Comparison of ENCODE assay signal across 19 mouse cellular contexts in genomic region chr12:49378920-49379319, GRCm38 (mm10). TPM values are rescaled to one million over a fixed set of nuclear protein-coding genes. Genes with fewer than 3 reads are reported as not detected.
DNase-seq lines count a peak whose midpoint lies in the region; ATAC-seq and TF ChIP-seq lines count a peak whose summit lies in the region.
"Had no signal": no experiment of that assay in that cellular context is flagged by ENCODE, and none has a peak within 500 bp of the region (broad histone marks: within the 10 kb centered on the region; RNA-seq: fewer than 3 reads in every experiment).

No protein-coding gene starts in this region.

- H3K9ac ChIP-seq in midbrain, embryonic 16.5 days (ENCODE audit: low read depth, low read length): no peak overlapping the region
- H3K9ac ChIP-seq in midbrain, embryonic 14.5 days (replicated peaks; ENCODE audit: low read length): no peak overlapping the region
- H3K9ac ChIP-seq: heart, embryonic 15.5 days; limb, embryonic 12.5 days; liver, embryonic 13.5 days; lung, embryonic 15.5 days; neural tube, embryonic 12.5 days had no signal

- TF ChIP-seq POLR2A in kidney, adult 2 months (IDR thresholded peaks at IDR 0.05; ENCODE audit: low read depth, low read length): no peak
- no peak for TF ChIP-seq POLR2A in olfactory bulb, adult 2 months (IDR thresholded peaks at IDR 0.05; ENCODE audit: insufficient read depth, low read depth, low read length)

- H3K27me3 ChIP-seq in kidney, adult 2 months (replicated peaks; ENCODE audit: control insufficient read depth, insufficient read depth, low read length): peaks cover 9% of the 10 kb centered on the region
- peaks cover 57% of the 10 kb centered on the region for H3K27me3 ChIP-seq in midbrain, embryonic 16.5 days (ENCODE audit: control insufficient read depth, insufficient read depth, low read depth, low read length)
- peaks cover 94% of the 10 kb centered on the region for H3K27me3 ChIP-seq in midbrain, embryonic 14.5 days (ENCODE audit: control insufficient read depth, insufficient read depth, low read length)
- peaks cover 100% of the 10 kb centered on the region for H3K27me3 ChIP-seq in forebrain, embryonic 10.5 days (ENCODE audit: poor library complexity, severe bottlenecking)

- H3K4me2 ChIP-seq in midbrain, embryonic 16.5 days (ENCODE audit: low read length): peak overlapping the region; percentile 23; the same call in 1 of the 2 replicates
- no peak overlapping the region for H3K4me2 ChIP-seq in midbrain, embryonic 14.5 days (ENCODE audit: low read length)
- H3K4me2 ChIP-seq: heart, embryonic 15.5 days; limb, embryonic 12.5 days; liver, embryonic 13.5 days; lung, embryonic 15.5 days; neural tube, embryonic 12.5 days had no signal

- no peaks in the 10 kb centered on the region for H3K4me1 ChIP-seq in kidney, adult 2 months (ENCODE audit: control insufficient read depth, insufficient read depth, low read length)
- H3K4me1 ChIP-seq in midbrain, embryonic 16.5 days (ENCODE audit: control insufficient read depth, insufficient read depth, low read length): peaks cover 10% of the 10 kb centered on the region
- no peaks in the 10 kb centered on the region for H3K4me1 ChIP-seq in midbrain, embryonic 14.5 days (ENCODE audit: control insufficient read depth, insufficient read depth, low read length)
- peaks cover 81% of the 10 kb centered on the region for H3K4me1 ChIP-seq in forebrain, embryonic 10.5 days
- peaks cover 6% of the 10 kb centered on the region for H3K4me1 ChIP-seq in olfactory bulb, adult 2 months (ENCODE audit: control insufficient read depth, insufficient read depth, low read length)

- WGBS in kidney, adult 2 months: 10% methylated on average over 1 of the region's 1 CpGs
- WGBS in midbrain, embryonic 16.5 days: 0% methylated on average over 1 of the region's 1 CpGs
- 5% methylated on average over 1 of the region's 1 CpGs for WGBS in midbrain, embryonic 14.5 days
- WGBS in forebrain, embryonic 10.5 days: 0% methylated on average over 1 of the region's 1 CpGs
- 26% methylated on average over 1 of the region's 1 CpGs for WGBS in olfactory bulb, adult 2 months

- H3K27ac ChIP-seq in kidney, adult 2 months (ENCODE audit: insufficient read depth, low read depth, low read length): no peak overlapping the region
- H3K27ac ChIP-seq in midbrain, embryonic 16.5 days (ENCODE audit: low read length): no peak overlapping the region
- H3K27ac ChIP-seq in midbrain, embryonic 14.5 days (replicated peaks; ENCODE audit: low read depth, low read length): no peak overlapping the region
- peak overlapping the region; percentile 96 for H3K27ac ChIP-seq in forebrain, embryonic 10.5 days
- H3K27ac ChIP-seq in olfactory bulb, adult 2 months (ENCODE audit: insufficient read depth, low read depth, low read length): peak overlapping the region; percentile 54
- H3K27ac ChIP-seq: heart, adult 2 months; heart, embryonic 15.5 days; kidney, postnatal 0 days; limb, embryonic 12.5 days; liver, embryonic 13.5 days; lung, embryonic 15.5 days; neural tube, embryonic 12.5 days had no signal

- TF ChIP-seq CTCF in kidney, adult 2 months (conservative IDR thresholded peaks at IDR 0.05; ENCODE audit: insufficient read depth, insufficient read length, low read depth, low read length): no peak
- TF ChIP-seq CTCF in olfactory bulb, adult 2 months (IDR thresholded peaks at IDR 0.05; ENCODE audit: insufficient read depth, low read depth, low read length): no peak

- no peaks in the 10 kb centered on the region for H3K9me3 ChIP-seq in midbrain, embryonic 16.5 days (replicated peaks; ENCODE audit: control insufficient read depth, low read length, poor library complexity, severe bottlenecking)
- no peaks in the 10 kb centered on the region for H3K9me3 ChIP-seq in midbrain, embryonic 14.5 days (ENCODE audit: control insufficient read depth, low read length)
- no peaks in the 10 kb centered on the region for H3K9me3 ChIP-seq in forebrain, embryonic 10.5 days
- H3K9me3 ChIP-seq: heart, embryonic 15.5 days; limb, embryonic 12.5 days; liver, embryonic 13.5 days; lung, embryonic 15.5 days; neural tube, embryonic 12.5 days had no signal

- H3K4me3 ChIP-seq in kidney, adult 2 months (ENCODE audit: insufficient read depth, low read depth, low read length): no peak overlapping the region
- no peak overlapping the region; the same call in 1 of the 2 replicates for H3K4me3 ChIP-seq in midbrain, embryonic 16.5 days (ENCODE audit: low read depth, low read length)
- H3K4me3 ChIP-seq in midbrain, embryonic 14.5 days (replicated peaks; ENCODE audit: low read depth, low read length): no peak overlapping the region
- H3K4me3 ChIP-seq in forebrain, embryonic 10.5 days: peak overlapping the region; percentile 81
- no peak overlapping the region for H3K4me3 ChIP-seq in olfactory bulb, adult 2 months (ENCODE audit: insufficient read depth, low read depth, low read length)
- H3K4me3 ChIP-seq: heart, adult 2 months; heart, embryonic 15.5 days; limb, embryonic 12.5 days; liver, embryonic 13.5 days; lung, embryonic 15.5 days; neural tube, embryonic 12.5 days had no signal

- DNase-seq in kidney, adult 2 months: peak; percentile 0
- no peak for DNase-seq in kidney, postnatal 4 days
- no peak for DNase-seq in midbrain, embryonic 14.5 days
- DNase-seq in forebrain, embryonic 10.5 days (ENCODE audit: extremely low spot score, low spot score): no peak
- no peak for DNase-seq in testis, postnatal 10 days (ENCODE audit: low spot score)
- DNase-seq in gastrocnemius, postnatal 4 days (ENCODE audit: low spot score in 2 of 2): no peak
- DNase-seq: adrenal gland, postnatal 10 days; cerebellum, adult 18-20 months; gastrocnemius, postnatal 10 days; heart, adult 2 months; liver, embryonic 13.5 days had no signal

- no peaks in the 10 kb centered on the region for H3K36me3 ChIP-seq in kidney, adult 2 months (ENCODE audit: control insufficient read depth, insufficient read depth, low read length)
- no peaks in the 10 kb centered on the region for H3K36me3 ChIP-seq in midbrain, embryonic 16.5 days (ENCODE audit: control insufficient read depth, insufficient read depth, low read length)
- H3K36me3 ChIP-seq in midbrain, embryonic 14.5 days (ENCODE audit: control insufficient read depth, insufficient read depth, low read length): no peaks in the 10 kb centered on the region
- H3K36me3 ChIP-seq in forebrain, embryonic 10.5 days (replicated peaks): no peaks in the 10 kb centered on the region
- H3K36me3 ChIP-seq: heart, embryonic 15.5 days; limb, embryonic 12.5 days; liver, embryonic 13.5 days; lung, embryonic 15.5 days; neural tube, embryonic 12.5 days had no signal

- ATAC-seq in midbrain, embryonic 16.5 days: no peak
- ATAC-seq in midbrain, embryonic 14.5 days (ENCODE audit: low FRiP score, low TSS enrichment): no peak

RNA-seq across cellular contexts. Expression of gene Foxg1, which starts 3.5 kb away (rescaled TPM):
- not detected in 2 replicates for polyA plus RNA-seq in kidney, adult 2 months (2012; rRNA removed)
- 1.7 and 2.5 TPM in 2 replicates for polyA plus RNA-seq in midbrain, embryonic 16.5 days (2015; fragmentation: Nextera tagmentation; extraction: Ambion mirVana)
- polyA plus RNA-seq in midbrain, embryonic 14.5 days (2014; fragmentation: Nextera tagmentation; extraction: Ambion mirVana): 0.16 and 0.28 TPM in 2 replicates
- 20.2 and 20.7 TPM in 2 replicates for polyA plus RNA-seq in forebrain, embryonic 10.5 days (2016; fragmentation: Nextera tagmentation; extraction: Ambion mirVana)
- 104 TPM in 1 of 2 replicates, not detected in the other for polyA plus RNA-seq in olfactory bulb, adult 2 months (2012; ENCODE audit: insufficient read depth, insufficient read length, low replicate concordance, missing spikeins)
- total RNA-seq in gastrocnemius, postnatal 4 days (2021): not detected
- total RNA-seq: heart, adult 2 months; hematopoietic stem cell, adult 5-6 weeks had no signal
- polyA plus RNA-seq: heart, embryonic 15.5 days; kidney, postnatal 0 days; limb, embryonic 12.5 days; neural tube, embryonic 12.5 days had no signal

RNA-seq across cellular contexts. Expression of gene Gm43517, which starts 6.1 kb away (rescaled TPM):
- not detected in 2 replicates for polyA plus RNA-seq in kidney, adult 2 months (2012; rRNA removed)
- polyA plus RNA-seq in midbrain, embryonic 16.5 days (2015; fragmentation: Nextera tagmentation; extraction: Ambion mirVana): 0.10 TPM in 1 of 2 replicates, not detected in the other
- not detected in 2 replicates for polyA plus RNA-seq in midbrain, embryonic 14.5 days (2014; fragmentation: Nextera tagmentation; extraction: Ambion mirVana)
- 1.2 TPM in 2 replicates for polyA plus RNA-seq in forebrain, embryonic 10.5 days (2016; fragmentation: Nextera tagmentation; extraction: Ambion mirVana)
- polyA plus RNA-seq in olfactory bulb, adult 2 months (2012; ENCODE audit: insufficient read depth, insufficient read length, low replicate concordance, missing spikeins): not detected in 2 replicates
- total RNA-seq in gastrocnemius, postnatal 4 days (2021): not detected
- total RNA-seq: gastrocnemius, postnatal 10 days; heart, adult 2 months; hematopoietic stem cell, adult 5-6 weeks had no signal
- polyA plus RNA-seq: heart, adult 2 months; heart, embryonic 15.5 days; kidney, postnatal 0 days; limb, embryonic 12.5 days; liver, embryonic 13.5 days; lung, embryonic 15.5 days; neural tube, embryonic 12.5 days had no signal

Comparison
In these comparisons a context has a peak if more than half of its experiments do, and no peak if none do; other contexts are left out.
1. H3K27ac ChIP-seq: peak in forebrain, embryonic 10.5 days (single experiment) and olfactory bulb, adult 2 months (single experiment); none in kidney, adult 2 months (single experiment), midbrain, embryonic 16.5 days (single experiment) and midbrain, embryonic 14.5 days (single experiment).